Mouse (Mus musculus) liver, embryonic 14.5 days (tissue): ENCODE measurements around the gene Nek7. TPM values are rescaled to one million over a fixed set of nuclear protein-coding genes. Genes with fewer than 3 reads are reported as not detected.

ENCODE experiments used
- ATAC-seq: fragments of 200-750 bp; cut with Nextera tagmentation; 2 replicates; pipeline ENCODE4 v1.8.0; 2017; ENCODE audit warnings: moderate number of reproducible peaks, mild to moderate bottlenecking, moderate library complexity; ENCODE audit not compliant: insufficient read depth
- DNase-seq, 3 experiments: peaks; one replicate each; pipeline ENCODE4 v3.0.0-alpha.2; 2012 to 2013; ENCODE audit warnings: low read depth in 3 of 3, low spot score in 3 of 3
- H3K27ac ChIP-seq: fragments of 300-500 bp; sonication (generic); 2 replicates; pipeline ENCODE4 v1.5.1; 2014; ENCODE audit warnings: moderate library complexity, mild to moderate bottlenecking, control low read depth, inconsistent platforms
- H3K27me3 ChIP-seq: fragments of 300-500 bp; sonication (generic); 2 replicates; pipeline ENCODE4 v1.6.1; 2014; ENCODE audit warnings: mild to moderate bottlenecking, low read length, moderate library complexity; ENCODE audit not compliant: control insufficient read depth, insufficient read depth
- H3K36me3 ChIP-seq: fragments of 300-500 bp; sonication (generic); replicated peaks from 2 replicates; pipeline ENCODE4 v1.6.1; 2014; ENCODE audit warnings: low read depth; ENCODE audit not compliant: control insufficient read depth, insufficient read depth
- H3K4me1 ChIP-seq, 2 experiments: fragments of 200-500 bp in 1 of 2; fragments of 300-500 bp in 1 of 2; sonication (generic) in 1 of 2; replicated peaks; 2 replicates each; pipeline ENCODE4 v1.6.1; 2012 to 2014; ENCODE audit warnings: antibody characterized with exemption in 1 of 2, inconsistent platforms in 1 of 2, low read length in 1 of 2; ENCODE audit not compliant: control insufficient read depth in 2 of 2, insufficient read depth in 2 of 2
- H3K4me2 ChIP-seq: fragments of 300-500 bp; sonication (generic); 2 replicates; pipeline ENCODE4 v1.6.1; 2014; ENCODE audit warnings: low read depth, mild to moderate bottlenecking, control low read depth, moderate library complexity
- H3K4me3 ChIP-seq, 2 experiments: fragments of 200-500 bp in 1 of 2; fragments of 300-500 bp in 1 of 2; sonication (generic) in 1 of 2; 2 replicates each; pipeline ENCODE4 v1.5.1; 2012 to 2014; ENCODE audit warnings: low read depth in 2 of 2, low read length in 2 of 2, mild to moderate bottlenecking in 2 of 2, control low read depth in 1 of 2, inconsistent platforms in 1 of 2, moderate library complexity in 1 of 2; ENCODE audit not compliant: insufficient read depth in 1 of 2
- H3K9ac ChIP-seq: fragments of 300-500 bp; sonication (generic); replicated peaks from 2 replicates; pipeline ENCODE4 v1.6.1; 2014; ENCODE audit warnings: mild to moderate bottlenecking, control low read depth, moderate library complexity
- H3K9me3 ChIP-seq: fragments of 300-500 bp; sonication (generic); 2 replicates; pipeline ENCODE4 v1.6.1; 2016; ENCODE audit warnings: low read length, mixed read lengths; ENCODE audit not compliant: control insufficient read depth
- CTCF ChIP-seq: IDR thresholded peaks from 2 replicates; pipeline ENCODE4 v1.5.1; 2016; ENCODE audit warnings: antibody characterized with exemption, low read depth, control low read depth
- EP300 ChIP-seq: IDR thresholded peaks from 2 replicates; pipeline ENCODE4 v1.6.1; 2016; ENCODE audit warnings: antibody characterized with exemption, low read depth
- WGBS: fragments of 180-500 bp; shearing (Covaris S2); extraction: QIAGEN DNeasy Blood & Tissue Kit; methylation state at CpG from one replicate; pipeline ENCODE4 v1.1.7; 2014; ENCODE audit not compliant: insufficient replicate concordance; 5-methylcytosine and 5-hydroxymethylcytosine counted together
- polyA plus RNA-seq, 2 experiments: library from polyadenylated mRNA; depleted of rRNA in 1 of 2; stranded (reverse) in 1 of 2; unstranded in 1 of 2; fragments of >200 nt; fragmentation: Nextera tagmentation in 1 of 2; extraction: Ambion mirVana in 1 of 2; gene quantifications; 2 replicates each; pipeline versions ENCODE4 v1.2.1 to v1.2.3; 2012 to 2014

The Nek7 gene
- polyA plus RNA-seq, 2 experiments = 5.5 to 13.2 TPM

DNA sequence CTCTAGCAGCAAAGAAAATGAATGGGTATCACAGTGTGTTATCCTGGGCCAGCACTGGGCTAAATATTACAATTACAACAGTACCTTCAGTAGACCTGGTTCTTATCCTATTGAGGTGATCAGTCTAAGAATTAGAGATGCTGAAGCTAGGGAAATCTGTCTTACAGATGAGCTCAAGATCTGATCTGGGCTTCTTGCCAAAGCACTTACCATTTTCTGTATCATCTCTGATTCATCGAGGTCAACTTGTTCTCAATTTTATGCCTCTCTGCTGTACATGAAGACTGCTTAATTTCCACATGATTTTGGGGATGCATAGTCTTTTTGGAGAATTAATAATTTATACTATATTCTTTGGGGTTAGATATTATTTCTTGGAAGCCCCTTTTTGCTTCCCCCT is 173.1 kb downstream of the Nek7 start:
- no peak overlapping the region for H3K27ac ChIP-seq
- TF ChIP-seq EP300 = no peak
- no peak for TF ChIP-seq CTCF
- ATAC-seq (no peak), DNase-seq (no peak)
- no peaks in the 10 kb centered on the region for H3K4me1 ChIP-seq
- 70% methylated on average over 1 of the region's 1 CpGs for WGBS
- H3K9ac ChIP-seq = no peak overlapping the region
- H3K27me3 ChIP-seq = no peaks in the 10 kb centered on the region
- H3K4me3 ChIP-seq = no peak overlapping the region
- no peak overlapping the region for H3K4me2 ChIP-seq
- no peaks in the 10 kb centered on the region for H3K9me3 ChIP-seq
- no peaks in the 10 kb centered on the region for H3K36me3 ChIP-seq

Other genes with a start within 250 kb of the Nek7 start
- 0.08 and 0.13 TPM in 2 replicates for gene Lhx9, start 228.4 kb upstream of the Nek7 start, polyA plus RNA-seq (2012; rRNA removed)
- gene Lhx9, start 228.4 kb upstream of the Nek7 start, polyA plus RNA-seq (2014; fragmentation: Nextera tagmentation; extraction: Ambion mirVana) = not detected in 2 replicates
- gene 2310009B15Rik, start 236.7 kb upstream of the Nek7 start, polyA plus RNA-seq (2012; rRNA removed) = 10.1 and 10.9 TPM in 2 replicates
- gene 2310009B15Rik, start 236.7 kb upstream of the Nek7 start, polyA plus RNA-seq (2014; fragmentation: Nextera tagmentation; extraction: Ambion mirVana) = 13.1 and 17.3 TPM in 2 replicates